Mouse (Mus musculus) limb, embryonic 10.5 days (tissue): Measurements from ENCODE around the gene Zfp574. TPM values are rescaled to one million over a fixed set of nuclear protein-coding genes. Genes with fewer than 3 reads are reported as not detected.

Source experiments
- DNase-seq: peaks from one replicate; pipeline ENCODE4 v3.0.0-alpha.2; 2017; ENCODE audit warnings: low spot score
- H3K27ac ChIP-seq: fragments of 300-500 bp; sonication (generic); 2 replicates; pipeline ENCODE4 v1.5.1; 2016; ENCODE audit warnings: mild to moderate bottlenecking
- H3K27me3 ChIP-seq: fragments of 300-500 bp; sonication (generic); 2 replicates; pipeline ENCODE4 v1.6.1; 2016; ENCODE audit warnings: low read depth, mild to moderate bottlenecking; ENCODE audit not compliant: poor library complexity, severe bottlenecking
- H3K36me3 ChIP-seq: fragments of 300-500 bp; sonication (generic); 2 replicates; pipeline ENCODE4 v1.6.1; 2016; ENCODE audit warnings: mild to moderate bottlenecking, moderate library complexity
- H3K4me1 ChIP-seq: fragments of 300-500 bp; sonication (generic); 2 replicates; pipeline ENCODE4 v1.6.1; 2016
- H3K4me3 ChIP-seq: fragments of 300-500 bp; sonication (generic); 2 replicates; pipeline ENCODE4 v1.5.1; 2016; ENCODE audit warnings: mild to moderate bottlenecking, moderate library complexity
- H3K9me3 ChIP-seq: fragments of 300-500 bp; sonication (generic); replicated peaks from 2 replicates; pipeline ENCODE4 v1.6.1; 2016; ENCODE audit warnings: mild to moderate bottlenecking
- WGBS: fragments of 180-500 bp; shearing (Covaris S2); methylation state at CpG from one replicate; pipeline ENCODE4 v1.1.7; 2016; 5-methylcytosine and 5-hydroxymethylcytosine counted together
- microRNA-seq: library from miRNA; unstranded; fragments of <30 nt; microRNA quantifications from one replicate; pipeline ENCODE4, GENCODE M21; 2017
- polyA plus RNA-seq: library from polyadenylated mRNA; unstranded; fragments of >200 nt; fragmentation: Nextera tagmentation; extraction: Ambion mirVana; gene quantifications from 2 replicates; pipeline ENCODE4 v1.2.1, GENCODE M21; 2016

The Zfp574 gene
- polyA plus RNA-seq, 1 experiment from 2014 or later = 48.3 TPM

DNA sequence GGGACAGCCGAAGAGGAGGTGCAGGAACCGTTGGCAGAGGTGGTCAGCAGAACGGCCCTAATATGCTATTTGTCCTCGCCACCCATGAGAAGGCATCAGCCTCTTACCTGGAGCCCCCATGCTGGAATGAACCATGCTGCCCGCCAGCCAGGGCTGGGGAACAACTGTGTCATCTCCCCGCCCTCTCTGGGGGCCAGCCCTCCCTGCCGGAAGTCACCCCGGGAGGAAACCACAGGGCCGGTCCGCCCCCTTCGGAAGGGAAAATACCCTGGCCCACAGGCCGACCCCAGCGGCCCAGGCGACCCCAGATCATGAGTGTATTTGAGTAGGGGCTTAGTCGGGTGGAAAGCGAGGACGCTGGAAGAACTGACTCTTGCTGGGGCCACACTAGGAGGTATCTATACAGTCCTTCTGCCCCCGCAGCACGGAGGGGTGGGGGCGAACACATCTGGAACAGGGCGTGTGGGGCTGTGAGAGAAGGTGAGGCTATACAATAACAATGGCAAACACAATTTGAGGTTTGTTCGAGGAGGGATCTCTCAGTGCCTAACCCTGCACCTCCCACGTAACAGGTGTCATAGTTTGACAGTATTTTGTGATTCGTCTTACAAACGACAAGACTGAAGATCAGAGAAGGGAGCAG, 60.1 kb downstream of the Zfp574 start:
- Histone ChIP-seq H3K4me3 (peak overlapping the region; percentile 37), H3K27me3 (peaks cover 80% of the 10 kb centered on the region), H3K9me3 (peaks cover 3% of the 10 kb centered on the region; the same call in 1 of the 2 replicates), H3K4me1 (peaks cover 25% of the 10 kb centered on the region), H3K36me3 (no peaks in the 10 kb centered on the region), H3K27ac (no peak overlapping the region)
- no peak for DNase-seq
- WGBS = 8% methylated on average over 25 of the region's 25 CpGs

Small RNAs within 50 kb of the gene (microRNA-seq; reads per million reads assigned to microRNA genes)
- not detected for gene Mir6537

Other genes starting within 250 kb of the Zfp574 start
- gene Gm9844, start 210.4 kb upstream of the Zfp574 start, polyA plus RNA-seq = 15.1 and 17.8 TPM in 2 replicates
- not detected in 2 replicates for gene Lypd4, start 202.6 kb upstream of the Zfp574 start, polyA plus RNA-seq
- not detected in 2 replicates for gene Dmrtc2, start 202.5 kb upstream of the Zfp574 start, polyA plus RNA-seq
- gene Rps19, start 188.2 kb upstream of the Zfp574 start, polyA plus RNA-seq = 2,143 and 2,281 TPM in 2 replicates
- gene Cd79a, start 175.2 kb upstream of the Zfp574 start, polyA plus RNA-seq = 0.31 and 0.36 TPM in 2 replicates
- 77.1 and 100 TPM in 2 replicates for gene Arhgef1, start 169.7 kb upstream of the Zfp574 start, polyA plus RNA-seq
- not detected in 2 replicates for gene Gm4881, start 128.1 kb upstream of the Zfp574 start, polyA plus RNA-seq
- 57.5 and 57.8 TPM in 2 replicates for gene Rabac1, start 99.8 kb upstream of the Zfp574 start, polyA plus RNA-seq
- 0.05 and 0.15 TPM in 2 replicates for gene Atp1a3, start 66.6 kb upstream of the Zfp574 start, polyA plus RNA-seq
- gene Grik5, start 221 bp upstream of the Zfp574 start, polyA plus RNA-seq = 5.4 and 8.7 TPM in 2 replicates
- gene Pou2f2, start 107.2 kb downstream of the Zfp574 start, polyA plus RNA-seq = 3.3 and 4.1 TPM in 2 replicates
- 10.5 and 11.5 TPM in 2 replicates for gene Dedd2, start 148.0 kb downstream of the Zfp574 start, polyA plus RNA-seq
- gene Zfp526, start 148.9 kb downstream of the Zfp574 start, polyA plus RNA-seq = 3.1 and 3.3 TPM in 2 replicates
- gene Gsk3a, start 165.3 kb downstream of the Zfp574 start, polyA plus RNA-seq = 11.7 and 12.0 TPM in 2 replicates
- gene Erf, start 178.2 kb downstream of the Zfp574 start, polyA plus RNA-seq = 14.2 and 16.6 TPM in 2 replicates
- 21.4 and 25.2 TPM in 2 replicates for gene Cic, start 195.1 kb downstream of the Zfp574 start, polyA plus RNA-seq
- 224 and 248 TPM in 2 replicates for gene Pafah1b3, start 225.4 kb downstream of the Zfp574 start, polyA plus RNA-seq
- 1.1 and 1.3 TPM in 2 replicates for gene Prr19, start 228.8 kb downstream of the Zfp574 start, polyA plus RNA-seq
- gene Tmem145, start 233.5 kb downstream of the Zfp574 start, polyA plus RNA-seq = 0.14 and 0.38 TPM in 2 replicates
- gene Megf8, start 244.6 kb downstream of the Zfp574 start, polyA plus RNA-seq = 17.6 and 22.2 TPM in 2 replicates